Mouse (Mus musculus): ENCODE results near the gene Olfr994.

DNA sequence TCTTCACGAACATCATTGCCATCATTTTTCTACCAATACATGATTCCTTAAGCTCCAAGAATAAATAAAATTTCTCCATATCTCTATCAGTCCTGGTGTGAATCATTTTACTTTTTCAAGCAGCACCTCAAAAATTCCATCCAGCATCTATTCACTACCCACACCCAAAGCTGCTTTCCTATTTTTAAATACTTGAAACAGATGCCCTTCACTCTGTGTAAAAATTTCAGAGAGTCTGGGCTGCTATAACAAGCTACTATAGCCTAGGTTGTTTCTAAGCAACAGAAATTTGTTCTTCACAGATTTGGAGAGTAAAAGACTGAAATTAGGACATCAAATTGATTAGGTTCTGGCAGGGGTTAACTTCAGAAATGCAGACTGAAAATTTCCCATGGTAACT lies 10.4 kb downstream of the Olfr994 start:
- TF ChIP-seq CTCF (IDR thresholded peaks at IDR 0.05; ENCODE audit: insufficient read depth, low read length) (no peak), POLR2A (IDR thresholded peaks at IDR 0.05; ENCODE audit: borderline replicate concordance, extremely low read depth, low read depth, low read length) (no peak)
